Mouse (Mus musculus) retina, adult 2 months (tissue): Measurements from ENCODE around the gene Ssbp2.

Source experiments
- DNase-seq: peaks from one replicate; pipeline ENCODE4 v3.0.0-alpha.2; 2012; ENCODE audit warnings: low read depth, low spot score

Gene Ssbp2

GRCm38 (mm10) chr13:91526058-91526457, 66.0 kb downstream of the Ssbp2 start:
- no peak for DNase-seq

- no peak for DNase-seq
Measured at GRCm38 (mm10) chr13:91529821-91530220, 69.7 kb downstream of the Ssbp2 start.

- DNase-seq = peak; percentile 9
Measured at GRCm38 (mm10) chr13:91536711-91537110, 76.6 kb downstream of the Ssbp2 start.

GRCm38 (mm10) chr13:91540145-91541068, 80.3 kb downstream of the Ssbp2 start:
- DNase-seq = no peak

GRCm38 (mm10) chr13:91541069-91541429, 81.0 kb downstream of the Ssbp2 start:
- DNase-seq = no peak

- DNase-seq = no peak
Measured at GRCm38 (mm10) chr13:91543555-91543954, 83.5 kb downstream of the Ssbp2 start.

- no peak for DNase-seq
Measured at GRCm38 (mm10) chr13:91564047-91564446, 104.0 kb downstream of the Ssbp2 start.

- DNase-seq = no peak
Measured at GRCm38 (mm10) chr13:91564755-91565154, 104.7 kb downstream of the Ssbp2 start.

- DNase-seq = no peak
Measured at GRCm38 (mm10) chr13:91581504-91581903, 121.4 kb downstream of the Ssbp2 start.

GRCm38 (mm10) chr13:91582212-91582611, 122.1 kb downstream of the Ssbp2 start:
- DNase-seq = no peak

- DNase-seq = no peak
Measured at GRCm38 (mm10) chr13:91586368-91586767, 126.3 kb downstream of the Ssbp2 start.

GRCm38 (mm10) chr13:91588475-91588874, 128.4 kb downstream of the Ssbp2 start:
- no peak for DNase-seq

GRCm38 (mm10) chr13:91591863-91592262, 131.8 kb downstream of the Ssbp2 start:
- no peak for DNase-seq

GRCm38 (mm10) chr13:91595284-91595683, 135.2 kb downstream of the Ssbp2 start:
- no peak for DNase-seq

- no peak for DNase-seq
Measured at GRCm38 (mm10) chr13:91599594-91599993, 139.5 kb downstream of the Ssbp2 start.

- no peak for DNase-seq
Measured at GRCm38 (mm10) chr13:91605043-91605840, 145.2 kb downstream of the Ssbp2 start.

GRCm38 (mm10) chr13:91610601-91611000, 150.5 kb downstream of the Ssbp2 start:
- no peak for DNase-seq

- no peak for DNase-seq
Measured at GRCm38 (mm10) chr13:91611909-91612308, 151.8 kb downstream of the Ssbp2 start.

GRCm38 (mm10) chr13:91612578-91612977, 152.5 kb downstream of the Ssbp2 start:
- no peak for DNase-seq

- DNase-seq = no peak
Measured at GRCm38 (mm10) chr13:91616050-91616449, 156.0 kb downstream of the Ssbp2 start.

GRCm38 (mm10) chr13:91616876-91617275, 156.8 kb downstream of the Ssbp2 start:
- DNase-seq = no peak

GRCm38 (mm10) chr13:91619431-91619830, 159.3 kb downstream of the Ssbp2 start:
- no peak for DNase-seq

GRCm38 (mm10) chr13:91620541-91620940, 160.5 kb downstream of the Ssbp2 start:
- no peak for DNase-seq
